Mouse (Mus musculus) cerebellum, adult 11-12 months (tissue): ENCODE measurements around the gene Vcpkmt.
"Not testable (repeated sequence)": the region's sequence is repeated elsewhere in the genome, so short reads cannot be mapped to it uniquely, and the experiment has no call there.

ENCODE experiments used
- DNase-seq: peaks from one replicate; pipeline ENCODE4 v3.0.0; 2022

The Vcpkmt gene

DNA sequence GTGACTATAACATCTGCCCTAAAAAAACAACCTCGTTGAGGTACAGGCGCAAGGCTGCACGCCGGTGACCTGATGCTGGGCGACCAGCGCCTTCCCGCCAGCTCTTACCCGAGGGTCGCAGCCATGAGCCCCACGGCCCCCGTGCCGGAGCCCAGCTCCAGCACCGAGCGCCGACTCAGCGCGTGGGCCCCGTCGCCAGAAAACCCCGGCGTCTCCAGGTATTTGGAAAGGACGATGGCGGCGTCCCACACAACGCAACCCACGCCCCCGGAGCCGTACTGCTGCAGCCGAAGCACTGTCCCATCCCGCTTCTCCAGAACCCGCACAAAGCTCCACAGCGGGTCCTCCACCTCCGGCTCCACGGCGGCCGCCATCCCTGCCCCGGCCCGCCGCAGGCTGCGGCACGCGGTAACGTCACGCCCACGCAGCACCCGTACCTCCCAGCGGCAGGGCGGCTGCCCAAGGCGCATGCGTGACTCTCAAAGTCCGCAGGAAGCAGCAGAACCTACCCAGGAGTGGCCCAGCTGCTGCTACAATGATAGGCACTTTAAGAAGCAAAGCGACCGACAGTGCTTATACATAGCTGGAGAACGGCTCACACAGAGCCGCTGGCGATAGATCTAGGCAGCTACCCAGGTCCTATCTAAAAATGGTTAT is at the start of gene Vcpkmt:
TSS of gene Vcpkmt (minus strand) at position 416 of the 657 bp plus-strand sequence.
- DNase-seq, result peak; percentile 88

DNA sequence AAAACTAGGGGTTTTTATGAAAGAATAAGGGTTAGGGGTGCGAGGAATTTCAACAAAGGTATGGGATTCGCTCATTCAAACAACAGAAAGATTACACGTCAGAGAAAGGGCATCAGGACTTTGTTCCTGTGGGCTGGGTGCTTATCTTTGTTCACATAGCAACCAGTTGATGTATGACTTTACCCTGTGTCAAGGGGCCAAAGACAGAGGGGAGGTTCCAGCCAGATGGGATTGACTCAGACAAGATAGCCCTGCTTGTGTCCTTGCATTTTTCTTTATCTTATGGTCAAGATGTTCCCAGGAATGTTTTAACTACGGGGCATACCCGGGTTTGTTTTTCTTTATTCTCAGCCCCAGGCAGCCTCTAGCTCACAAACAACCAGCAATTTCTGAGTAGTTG is 35.8 kb upstream of the Vcpkmt start:
- not testable (repeated sequence) for DNase-seq

DNA sequence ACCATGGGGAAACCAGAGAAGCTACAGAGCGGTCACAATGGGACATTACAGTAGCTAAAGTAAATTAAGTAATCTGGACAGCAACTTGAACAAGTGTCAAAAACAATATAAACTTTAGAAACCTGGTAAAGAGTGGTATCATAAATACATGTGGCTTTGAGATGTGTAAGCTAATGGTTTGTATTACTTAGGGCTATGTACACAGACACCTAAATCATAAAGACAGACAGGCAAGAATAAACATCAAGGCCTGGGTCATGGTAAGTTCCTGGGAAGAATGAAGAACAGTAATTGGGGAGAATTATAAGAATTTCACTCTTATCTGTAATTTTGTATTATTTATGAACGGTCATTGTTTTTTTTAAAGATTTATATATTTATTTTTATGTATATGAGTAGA is 21.5 kb upstream of the Vcpkmt start:
- DNase-seq, result no peak

DNA sequence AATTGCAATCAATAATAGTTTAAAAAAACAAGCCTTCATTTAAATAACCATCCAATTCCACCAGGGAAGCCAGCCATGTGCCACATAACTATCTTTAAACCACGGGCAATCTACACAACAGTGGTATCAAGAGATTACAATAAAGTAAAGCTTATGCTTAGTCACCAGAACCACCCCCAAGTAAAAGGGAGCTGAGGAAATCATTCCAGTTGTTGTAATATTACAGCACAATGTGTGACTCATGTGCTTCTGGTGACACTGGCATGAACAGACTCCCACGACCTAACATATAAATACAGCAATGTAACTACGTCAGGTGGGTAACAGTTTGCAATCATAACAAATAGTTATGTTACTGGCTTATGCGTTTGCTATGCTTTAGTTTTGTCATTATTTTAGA is 14.6 kb upstream of the Vcpkmt start:
- no peak for DNase-seq

DNA sequence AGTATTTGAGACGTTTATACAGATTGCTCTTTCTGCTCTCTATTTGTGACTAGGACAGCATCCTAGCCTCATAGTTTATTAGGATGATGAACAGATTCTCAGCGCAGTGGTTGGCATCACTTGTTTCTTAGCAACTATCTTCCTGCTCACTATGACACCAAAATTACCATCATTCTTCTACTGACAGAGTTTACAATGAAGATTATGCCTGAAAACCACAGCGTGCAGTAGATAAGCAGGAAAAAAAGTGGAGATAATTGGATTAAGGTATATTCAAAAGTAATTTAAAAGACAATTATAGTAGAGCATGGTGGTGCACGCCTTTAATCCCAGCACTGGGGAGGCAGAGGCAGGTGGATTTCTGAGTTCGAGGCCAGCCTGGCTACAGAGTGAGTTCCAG is 10.3 kb upstream of the Vcpkmt start:
- DNase-seq, result no peak

DNA sequence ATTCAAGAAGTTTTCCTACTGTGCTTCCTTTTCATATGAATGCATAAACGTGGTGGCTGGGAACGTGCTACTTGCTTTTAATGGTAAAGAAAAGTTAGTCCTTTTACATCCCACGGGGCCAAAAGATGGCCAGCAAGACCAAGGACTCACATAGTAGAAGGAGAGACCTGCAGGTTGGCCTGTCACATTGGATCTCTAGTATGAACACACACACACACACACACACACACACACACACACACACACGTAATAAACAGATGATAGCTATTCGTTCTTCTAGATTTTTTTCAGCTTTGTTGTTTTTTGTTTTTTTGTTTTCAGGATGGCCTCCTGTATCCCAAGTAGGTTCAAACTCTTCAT is 422 bp upstream of the Vcpkmt start:
- DNase-seq, result no peak

DNA sequence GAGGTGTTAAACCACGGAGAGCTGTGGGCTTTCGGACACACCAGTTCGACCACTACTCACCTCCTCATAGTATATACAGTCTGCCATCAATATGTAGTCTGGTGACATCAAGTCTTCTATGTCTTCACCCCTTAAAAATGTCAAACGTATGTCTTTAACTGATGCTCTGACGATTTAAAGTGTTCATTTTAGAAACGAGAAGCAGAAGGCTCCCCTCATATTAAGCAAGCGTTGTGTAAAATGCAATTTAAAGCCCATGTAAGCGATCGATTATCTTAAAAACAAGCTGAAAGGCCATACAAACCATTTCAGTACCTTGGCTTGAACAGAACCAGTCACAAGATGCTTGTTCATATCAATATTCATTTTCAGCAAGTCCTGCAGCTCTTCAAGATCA is 614 bp downstream of the Vcpkmt start:
- DNase-seq, result no peak

DNA sequence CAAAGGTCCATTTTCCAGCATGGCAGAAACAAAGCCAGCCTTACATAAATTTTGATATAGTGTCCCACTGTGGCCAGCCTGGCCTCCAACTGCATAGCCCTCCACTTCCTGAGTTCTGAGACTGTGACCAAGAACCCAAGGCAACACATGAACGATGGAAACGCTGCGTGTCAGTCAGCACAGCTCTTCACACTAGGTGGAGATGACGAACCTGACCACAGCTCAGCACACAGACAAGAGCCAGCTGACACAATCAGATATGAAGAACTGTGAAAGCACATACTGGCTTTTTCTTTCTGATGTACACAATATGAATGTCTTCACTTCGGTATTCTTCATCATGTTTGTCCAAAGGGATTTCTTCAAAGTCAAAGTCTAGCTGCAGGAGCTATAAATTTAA is 3.2 kb downstream of the Vcpkmt start:
- no peak for DNase-seq

DNA sequence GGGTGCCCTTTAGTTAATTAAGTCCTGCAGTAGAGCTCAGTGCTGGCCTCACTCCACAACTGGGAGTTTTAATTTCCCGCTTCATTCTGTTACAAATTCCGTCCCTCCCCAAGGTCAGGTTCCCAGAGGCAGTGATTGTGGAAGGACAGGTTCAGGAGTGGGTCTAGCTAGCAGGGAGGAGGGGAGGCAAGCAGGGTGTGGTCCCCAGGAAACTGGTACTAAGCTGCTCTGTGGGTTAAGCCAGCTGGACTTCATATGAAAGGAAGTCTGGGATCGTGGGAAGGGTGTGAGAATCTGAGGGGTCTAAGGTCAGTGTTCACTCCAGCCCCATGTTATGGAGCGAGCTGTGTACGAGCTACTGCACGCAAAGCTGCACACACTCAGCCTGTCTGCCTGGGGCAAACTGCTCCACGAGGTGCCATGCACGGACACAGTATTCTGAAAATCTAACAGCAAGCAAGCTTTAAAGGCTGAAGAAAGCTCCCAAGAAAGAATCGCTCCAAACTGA is 6.7 kb downstream of the Vcpkmt start:
- DNase-seq, result no peak

DNA sequence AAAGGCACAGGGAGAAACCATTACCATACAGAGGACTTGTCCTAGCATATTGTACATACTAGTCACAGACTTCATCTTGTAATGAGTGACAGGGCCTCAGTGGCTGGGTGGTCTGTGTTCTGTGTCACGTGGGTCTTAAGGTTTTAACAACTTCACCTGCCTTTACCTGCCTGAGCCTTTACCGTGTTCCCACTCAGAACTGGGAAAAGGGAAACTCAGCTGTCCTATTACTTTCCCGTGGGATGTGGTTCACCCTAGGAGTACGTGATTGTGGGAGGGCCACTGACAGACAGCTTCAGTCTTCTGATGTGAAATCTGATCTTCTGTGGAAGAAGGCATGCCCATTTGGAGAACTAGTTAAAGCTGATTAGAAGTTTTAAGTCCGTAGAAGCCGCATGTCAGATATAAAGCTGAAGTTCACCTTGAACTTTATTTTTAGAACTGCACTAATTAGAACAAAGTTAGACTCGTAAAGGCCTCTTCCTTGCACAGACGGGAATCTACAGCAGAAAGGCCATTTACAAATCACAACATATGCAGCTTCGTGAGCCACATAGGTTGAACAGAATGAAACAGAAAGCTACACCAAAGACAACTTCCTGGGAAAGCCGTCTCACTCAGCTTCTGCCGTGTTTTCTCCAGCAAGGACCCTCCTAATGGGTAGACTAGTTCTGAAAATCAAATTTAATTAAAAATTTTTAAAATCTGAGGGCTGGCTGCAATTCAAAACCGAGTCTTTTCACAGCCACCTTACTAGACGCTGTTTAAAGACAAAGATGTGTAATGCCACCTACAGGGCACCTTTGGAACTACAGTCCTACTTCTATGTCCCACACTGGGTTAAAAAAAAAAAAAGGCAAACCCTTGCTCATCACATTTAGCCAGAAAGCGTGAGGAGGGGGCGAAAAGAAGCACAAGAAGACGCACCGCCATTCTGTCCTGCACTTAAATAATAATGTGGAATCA is 8.6 kb downstream of the Vcpkmt start:
- peak; percentile 69 for DNase-seq

DNA sequence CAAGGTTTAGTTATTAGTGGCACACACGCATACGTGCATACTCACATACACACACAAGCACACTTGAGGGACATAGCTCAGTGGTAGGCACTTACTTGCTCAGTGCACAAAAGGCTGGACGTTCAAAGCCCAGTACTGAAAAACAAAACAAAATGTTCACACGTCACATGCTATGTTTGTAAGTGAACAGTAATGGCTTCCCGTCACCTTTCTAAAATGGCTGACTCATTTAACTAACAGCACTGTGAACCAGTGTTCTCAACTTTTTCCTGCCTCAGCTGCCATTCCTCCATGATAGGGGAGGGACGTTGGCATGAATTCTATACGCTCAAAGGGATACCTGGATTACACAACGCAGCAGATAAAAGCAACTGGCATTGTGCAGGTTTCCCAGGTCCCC is 9.6 kb downstream of the Vcpkmt start:
- no peak for DNase-seq

DNA sequence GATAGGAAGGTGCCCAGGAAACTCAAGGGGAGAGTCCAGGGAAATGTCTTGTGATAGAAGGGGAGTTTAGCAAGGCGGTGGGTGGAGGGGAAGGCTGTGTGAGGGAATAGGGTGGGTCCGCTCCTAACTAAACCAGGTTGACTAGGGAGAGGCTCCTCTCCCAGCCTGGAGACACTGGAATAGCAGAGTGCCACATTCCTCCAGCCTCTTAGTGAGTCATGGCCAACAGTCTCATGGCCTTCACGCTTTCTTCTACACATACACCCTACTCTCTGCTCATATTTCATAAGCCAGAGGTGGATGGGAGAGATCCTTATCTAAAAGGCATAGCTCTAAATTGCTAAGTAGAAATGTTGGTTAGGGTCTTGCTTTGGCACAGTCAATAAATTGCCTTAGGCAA is 12.9 kb downstream of the Vcpkmt start:
- no peak for DNase-seq

DNA sequence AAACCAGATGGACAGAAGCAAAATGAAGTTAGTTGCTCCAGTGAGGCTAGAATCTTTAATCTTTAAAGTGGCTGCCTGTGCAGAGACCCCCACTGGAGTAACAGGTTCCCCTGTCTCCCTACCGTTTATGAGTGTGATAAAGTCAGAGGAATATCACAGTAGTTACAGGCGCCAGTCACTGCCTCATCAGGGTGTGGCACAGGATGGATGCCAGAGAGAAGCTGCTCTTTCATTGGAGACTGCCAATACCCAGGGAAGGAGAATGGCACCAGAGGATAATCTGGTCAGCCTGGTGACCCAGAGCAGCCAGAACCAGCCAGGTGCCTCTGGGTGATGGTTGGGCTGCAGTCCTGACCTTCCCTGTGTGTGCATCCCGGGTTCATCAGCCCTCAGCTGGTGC is 14.6 kb downstream of the Vcpkmt start:
- no peak for DNase-seq

DNA sequence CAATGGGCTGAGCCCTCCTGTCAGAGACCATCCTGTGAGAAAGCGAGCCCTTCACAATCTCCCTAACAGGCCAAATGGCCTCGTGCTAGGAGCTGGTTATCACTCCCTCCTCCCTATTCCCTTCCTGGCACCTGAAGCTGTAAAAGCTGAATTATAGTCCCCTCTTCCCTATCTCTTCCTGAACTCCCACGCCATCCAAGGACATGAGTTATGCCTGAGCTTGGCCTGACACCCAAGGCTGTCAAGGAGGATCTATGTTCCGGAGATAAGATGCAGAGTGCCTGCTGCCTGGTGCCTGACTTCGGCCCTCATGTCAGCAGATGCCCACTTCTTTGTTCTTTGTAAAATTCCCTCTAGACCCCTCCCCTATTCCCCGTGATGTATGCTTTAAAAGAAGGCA is 21.8 kb downstream of the Vcpkmt start:
- DNase-seq, result not testable (repeated sequence)

DNA sequence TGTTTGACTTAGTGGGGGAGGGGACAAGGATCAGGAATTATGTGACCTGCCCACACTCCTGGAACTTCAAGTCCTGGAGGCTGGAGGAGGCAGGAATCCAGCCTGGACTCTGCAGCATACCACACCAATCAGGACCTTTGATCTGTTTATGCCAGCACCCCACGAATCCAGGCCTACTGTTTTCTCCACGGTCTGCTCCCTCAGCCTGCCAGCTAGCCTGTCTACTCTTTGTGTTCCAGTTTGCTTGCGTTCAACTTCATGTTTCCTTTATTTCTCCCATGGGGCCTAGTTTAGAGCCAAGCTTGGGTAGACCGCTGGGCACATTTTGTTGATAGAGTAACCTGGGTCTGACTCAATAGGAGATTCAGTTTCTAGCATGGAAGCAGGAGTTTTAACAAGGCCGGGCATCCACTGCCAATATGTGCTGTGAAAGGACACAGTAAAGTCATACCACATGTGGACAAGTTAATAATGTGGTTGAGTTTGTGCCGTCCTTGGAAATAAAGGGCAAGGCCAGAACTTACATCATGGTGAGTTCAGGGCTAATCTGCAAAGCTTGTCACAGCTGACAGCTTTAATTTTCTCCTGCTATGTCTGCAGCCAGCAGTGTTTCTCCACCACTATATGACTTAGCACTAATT is 26.5 kb downstream of the Vcpkmt start:
- DNase-seq, result no peak

DNA sequence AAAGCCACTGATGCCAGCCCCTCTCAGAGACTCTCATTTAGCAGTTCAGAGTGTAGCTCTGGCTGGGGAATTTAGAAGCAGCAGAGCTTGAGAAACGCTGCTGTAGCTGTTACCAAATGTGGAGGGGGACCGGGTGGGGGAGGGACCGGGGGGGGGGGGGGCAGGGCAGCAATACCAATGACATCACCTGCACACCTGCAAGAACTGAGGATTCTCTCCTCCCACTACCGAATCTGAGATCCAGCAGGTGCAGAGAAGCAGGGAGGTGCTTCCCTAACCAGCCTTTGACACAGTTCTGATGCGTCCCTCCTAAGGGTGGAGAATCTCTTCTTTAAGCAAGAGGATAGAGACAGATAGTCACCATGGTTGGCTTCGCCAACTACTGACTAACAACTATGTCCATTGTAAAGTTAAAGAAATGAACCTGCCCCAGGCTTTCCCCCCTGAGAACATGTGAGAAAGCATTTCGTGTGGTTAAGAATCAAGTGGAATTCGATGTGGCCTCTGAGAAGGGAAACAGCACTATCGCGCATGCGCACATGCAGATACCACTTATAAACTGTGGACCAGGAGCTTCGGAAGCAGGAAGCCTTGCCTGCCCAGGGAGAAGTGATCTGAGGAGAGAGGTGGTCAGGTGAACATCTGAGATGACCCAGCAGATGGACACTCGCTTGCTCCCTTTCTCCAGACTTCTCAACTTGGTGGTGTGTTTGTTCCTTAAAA is 37.2 kb downstream of the Vcpkmt start:
- no peak for DNase-seq

DNA sequence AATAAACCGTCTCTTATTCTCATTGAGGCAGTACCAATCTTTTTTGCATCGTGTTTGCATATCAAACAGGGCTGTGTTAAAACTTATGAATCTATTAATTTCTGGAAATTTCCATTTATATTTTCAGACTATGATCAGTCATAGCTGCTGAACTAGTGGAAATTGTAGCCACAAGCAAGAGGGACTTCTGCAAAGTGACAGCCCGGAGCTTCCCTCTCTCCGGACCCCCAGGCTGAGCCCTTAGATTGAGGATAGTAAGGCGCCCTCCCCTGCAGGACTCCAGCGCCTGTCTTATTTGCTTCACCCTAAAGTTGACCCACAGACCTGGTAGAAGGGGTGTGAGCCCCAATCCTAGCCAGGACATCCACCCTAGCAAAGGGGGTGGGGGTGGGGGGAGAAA is 37.8 kb downstream of the Vcpkmt start:
- DNase-seq, result no peak

DNA sequence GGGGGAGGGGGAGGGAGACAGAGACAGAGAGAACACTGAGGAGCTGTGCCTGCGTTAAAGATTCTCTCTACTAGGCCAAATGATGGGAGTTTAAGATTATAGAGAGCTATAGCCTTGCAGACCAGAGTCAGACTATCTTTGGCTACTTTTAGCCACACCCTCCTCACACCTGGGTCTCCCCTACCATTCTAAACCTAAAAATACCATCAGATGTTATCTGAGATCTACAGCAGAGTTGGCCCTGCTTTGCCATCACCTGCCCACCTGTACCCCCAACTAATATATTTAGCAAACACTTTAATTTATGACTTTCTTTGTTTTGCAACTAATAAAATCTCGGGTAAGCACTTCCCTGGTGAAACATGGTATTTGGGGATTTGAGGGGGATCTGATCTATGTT is 38.3 kb downstream of the Vcpkmt start:
- DNase-seq, result no peak

DNA sequence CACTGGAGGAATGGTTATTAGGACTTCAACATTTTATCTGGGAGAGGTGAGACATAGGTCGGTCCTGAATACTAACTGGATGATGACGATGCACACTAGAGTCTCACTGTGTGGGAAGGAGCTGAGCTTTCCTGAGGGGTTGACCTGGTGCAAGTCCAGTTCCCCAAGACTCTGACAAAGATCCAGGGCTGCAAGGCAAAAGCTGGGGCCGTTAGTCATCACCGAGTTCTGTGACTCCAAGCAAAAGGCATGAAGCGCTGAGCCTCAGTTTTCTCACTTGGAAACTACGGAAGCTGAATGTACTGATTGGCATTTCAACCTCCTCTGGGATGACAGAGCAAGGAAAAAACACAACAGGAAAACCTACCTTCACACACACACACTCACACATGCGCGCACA is 40.5 kb downstream of the Vcpkmt start:
- no peak for DNase-seq

DNA sequence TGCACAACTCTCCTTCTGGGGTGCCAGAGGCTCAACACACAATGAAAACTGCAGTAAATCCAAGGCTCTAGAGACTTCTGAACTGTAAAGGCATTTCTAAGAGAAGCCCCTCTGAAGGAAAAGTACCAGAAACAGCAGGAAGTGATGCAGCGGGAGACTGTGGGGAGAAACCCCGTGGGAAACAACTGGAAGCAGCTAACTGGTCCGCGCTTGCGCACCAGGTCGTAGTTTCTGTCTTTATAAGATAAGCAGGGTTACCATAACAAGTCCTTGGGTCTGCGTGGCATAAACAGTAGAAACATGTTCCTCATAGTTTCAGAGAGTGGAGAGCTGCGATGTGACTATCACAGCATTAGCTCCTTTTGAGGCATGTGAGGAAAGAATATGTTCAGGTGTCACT is 41.2 kb downstream of the Vcpkmt start:
- DNase-seq, result no peak

DNA sequence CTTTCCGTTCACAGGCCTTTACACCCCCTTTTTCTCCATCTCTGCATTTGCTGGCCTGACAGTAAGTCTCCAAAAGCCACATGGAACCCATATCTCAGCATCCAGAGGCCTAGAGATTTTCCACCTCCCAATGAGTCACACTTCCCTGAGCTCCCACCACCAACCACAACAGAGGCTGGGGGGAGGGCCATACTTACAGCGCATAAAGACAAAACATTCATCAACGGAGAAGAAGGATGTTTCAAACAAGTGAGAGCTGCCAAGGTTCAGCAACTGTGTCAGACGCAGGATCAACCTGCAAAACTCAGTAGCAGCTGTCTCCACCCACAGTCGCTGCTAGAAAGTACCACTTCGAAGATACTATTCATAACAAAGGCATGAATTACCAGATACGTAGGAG is 43.5 kb downstream of the Vcpkmt start:
- DNase-seq, result no peak

DNA sequence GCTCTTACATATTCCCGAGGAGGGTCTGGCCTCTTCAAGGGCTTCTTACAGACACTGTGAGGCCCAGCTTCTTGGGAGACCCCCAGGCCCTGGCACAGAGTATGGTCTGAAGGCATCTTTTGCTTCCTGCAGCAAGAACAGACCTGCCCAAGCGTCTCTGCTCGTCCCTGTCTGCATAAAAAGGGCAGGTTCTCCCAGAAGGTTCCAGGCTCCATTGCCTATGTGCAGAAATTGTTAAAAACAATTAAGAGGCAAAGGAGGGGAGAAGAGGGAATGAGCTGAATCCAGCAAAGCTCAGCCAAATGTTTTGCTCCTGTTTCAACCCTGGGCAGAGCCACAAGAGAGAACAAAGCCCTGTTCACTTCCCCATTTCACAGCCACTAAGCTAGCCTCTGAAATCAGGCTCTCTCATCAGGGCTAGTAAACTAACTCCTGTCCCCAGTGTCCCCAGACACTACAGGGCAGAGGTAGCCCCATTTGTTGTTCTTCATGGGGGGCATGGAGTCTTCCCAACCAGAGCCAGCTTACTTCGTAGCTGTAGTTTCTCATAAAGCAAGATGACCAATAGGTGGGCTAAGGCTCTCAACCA is 44.4 kb downstream of the Vcpkmt start:
- no peak for DNase-seq
